Mouse (Mus musculus) brain, embryonic 14.5 days (tissue): ENCODE data around the gene Ndufa9.

Source experiments
- CTCF ChIP-seq: fragments of 200-500 bp; IDR thresholded peaks from 2 replicates; pipeline ENCODE4 v1.5.1; 2012; ENCODE audit warnings: inconsistent platforms, mild to moderate bottlenecking, moderate library complexity, borderline replicate concordance; ENCODE audit not compliant: insufficient read depth, insufficient read length; ENCODE audit errors: extremely low read depth
- POLR2A ChIP-seq: fragments of 200-500 bp; IDR thresholded peaks from 2 replicates; pipeline ENCODE4 v1.6.1; 2012; ENCODE audit warnings: mild to moderate bottlenecking, inconsistent platforms, borderline replicate concordance; ENCODE audit not compliant: poor library complexity, insufficient read depth, insufficient read length, severe bottlenecking; ENCODE audit errors: extremely low read depth

DNA sequence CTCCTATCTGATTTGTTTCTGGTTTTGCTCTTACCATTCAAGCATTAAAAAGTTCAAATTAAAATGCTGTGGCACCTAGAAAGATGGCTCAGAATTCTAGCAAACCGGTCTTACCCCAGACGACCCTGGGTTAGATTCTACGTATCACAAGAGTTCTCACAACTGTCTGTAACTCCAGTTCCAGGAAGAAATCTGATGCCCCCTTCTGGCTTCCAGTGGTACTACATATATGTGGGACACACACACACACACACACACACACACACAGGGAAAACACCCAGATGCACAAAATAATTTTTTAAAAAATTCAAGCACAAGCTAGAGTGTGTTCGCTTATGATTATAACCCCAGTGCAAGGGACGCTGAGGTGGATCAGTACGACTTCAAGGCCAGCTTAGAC lies 55.2 kb downstream of the Ndufa9 start:
- no peak for TF ChIP-seq POLR2A
- peak; percentile 8; the same call in 1 of the 2 replicates for TF ChIP-seq CTCF
